Mouse (Mus musculus) olfactory bulb, adult 2 months (tissue): Measurements from ENCODE around the gene Mmachc. TPM values are rescaled to one million over a fixed set of nuclear protein-coding genes. Genes with fewer than 3 reads are reported as not detected.
"Not testable (repeated sequence)": the region's sequence is repeated elsewhere in the genome, so short reads cannot be mapped to it uniquely, and the experiment has no call there.

Experiments
- H3K27ac ChIP-seq: fragments of 200-500 bp; 2 replicates; pipeline ENCODE4 v1.5.1; 2012; ENCODE audit warnings: low read depth, low read length; ENCODE audit not compliant: insufficient read depth
- H3K4me1 ChIP-seq: fragments of 200-500 bp; 2 replicates; pipeline ENCODE4 v1.6.1; 2012; ENCODE audit warnings: low read length; ENCODE audit not compliant: control insufficient read depth, insufficient read depth
- H3K4me3 ChIP-seq: fragments of 200-500 bp; 2 replicates; pipeline ENCODE4 v1.5.1; 2012; ENCODE audit warnings: mild to moderate bottlenecking, low read depth, low read length, moderate library complexity; ENCODE audit not compliant: insufficient read depth
- CTCF ChIP-seq: fragments of 200-500 bp; IDR thresholded peaks from 2 replicates; pipeline ENCODE4 v1.5.1; 2012; ENCODE audit warnings: low read depth, mild to moderate bottlenecking, low read length, moderate library complexity; ENCODE audit not compliant: insufficient read depth
- POLR2A ChIP-seq: fragments of 200-500 bp; IDR thresholded peaks from 2 replicates; pipeline ENCODE4 v1.6.1; 2012; ENCODE audit warnings: mild to moderate bottlenecking, low read depth, low read length, moderate library complexity; ENCODE audit not compliant: insufficient read depth
- WGBS: fragments of 180-500 bp; shearing (Covaris S2); methylation state at CpG from one replicate; pipeline ENCODE4 v1.1.7; 2018; 5-methylcytosine and 5-hydroxymethylcytosine counted together
- polyA plus RNA-seq: library from polyadenylated mRNA; stranded (reverse); fragments of >200 nt; gene quantifications from 2 replicates; pipeline ENCODE4 v1.2.4, GENCODE M21; 2012; ENCODE audit warnings: low replicate concordance; ENCODE audit not compliant: missing spikeins, insufficient read depth, insufficient read length

Mmachc gene
- polyA plus RNA-seq, 1 experiment: not detected

GRCm38 (mm10) chr4:116679141-116679540, 29.1 kb downstream of the Mmachc start:
- H3K4me3 ChIP-seq: no peak overlapping the region
- no peak overlapping the region for H3K27ac ChIP-seq
- no peak for TF ChIP-seq CTCF
- no peaks in the 10 kb centered on the region for H3K4me1 ChIP-seq
- WGBS: 56% methylated on average over 5 of the region's 5 CpGs

- no peak overlapping the region for H3K27ac ChIP-seq
- H3K4me1 ChIP-seq: no peaks in the 10 kb centered on the region
- 87% methylated on average over 1 of the region's 1 CpGs for WGBS
- no peak overlapping the region for H3K4me3 ChIP-seq
- TF ChIP-seq POLR2A: no peak
- no peak for TF ChIP-seq CTCF
Measured at GRCm38 (mm10) chr4:116677808-116678207, 30.4 kb downstream of the Mmachc start.

GRCm38 (mm10) chr4:116676027-116676426, 32.2 kb downstream of the Mmachc start:
- H3K4me3 ChIP-seq: no peak overlapping the region
- 88% methylated on average over 3 of the region's 3 CpGs for WGBS
- H3K4me1 ChIP-seq: no peaks in the 10 kb centered on the region
- H3K27ac ChIP-seq: no peak overlapping the region
- TF ChIP-seq CTCF (no peak), POLR2A (no peak)

- WGBS: 94% methylated on average over 6 of the region's 6 CpGs
- H3K4me3 ChIP-seq, H3K27ac ChIP-seq, H3K4me1 ChIP-seq: not testable (repeated sequence)
Measured at GRCm38 (mm10) chr4:116674761-116675160, 33.4 kb downstream of the Mmachc start.

- H3K4me1 ChIP-seq: no peaks in the 10 kb centered on the region
- 77% methylated on average over 2 of the region's 2 CpGs for WGBS
- no peak overlapping the region for H3K27ac ChIP-seq
- H3K4me3 ChIP-seq: no peak overlapping the region
- no peak for TF ChIP-seq CTCF
- TF ChIP-seq POLR2A: no peak
Measured at GRCm38 (mm10) chr4:116672785-116673184, 35.4 kb downstream of the Mmachc start.

GRCm38 (mm10) chr4:116669291-116669690, 38.9 kb downstream of the Mmachc start:
- Histone ChIP-seq H3K4me1 (no peaks in the 10 kb centered on the region), H3K4me3 (no peak overlapping the region), H3K27ac (no peak overlapping the region)
- TF ChIP-seq CTCF (no peak), POLR2A (no peak)
- WGBS: 71% methylated on average over 2 of the region's 2 CpGs

- WGBS: 52% methylated on average over 3 of the region's 3 CpGs
- no peak overlapping the region for H3K27ac ChIP-seq
- no peaks in the 10 kb centered on the region for H3K4me1 ChIP-seq
- H3K4me3 ChIP-seq: no peak overlapping the region
- TF ChIP-seq POLR2A (no peak), CTCF (no peak)
Measured at GRCm38 (mm10) chr4:116668145-116668544, 40.1 kb downstream of the Mmachc start.

GRCm38 (mm10) chr4:116666625-116667024, 41.6 kb downstream of the Mmachc start:
- 67% methylated on average over 4 of the region's 4 CpGs for WGBS
- no peaks in the 10 kb centered on the region for H3K4me1 ChIP-seq
- no peak for TF ChIP-seq POLR2A
- no peak for TF ChIP-seq CTCF

GRCm38 (mm10) chr4:116661998-116662397, 46.2 kb downstream of the Mmachc start:
- H3K27ac ChIP-seq: no peak overlapping the region
- no peak overlapping the region for H3K4me3 ChIP-seq
- WGBS: 90% methylated on average over 1 of the region's 1 CpGs
- TF ChIP-seq POLR2A: no peak
- TF ChIP-seq CTCF: no peak
- H3K4me1 ChIP-seq: no peaks in the 10 kb centered on the region

More at GRCm38 (mm10) chr4:116666625-116667024, 41.6 kb downstream of the Mmachc start:
- no peak overlapping the region for H3K27ac ChIP-seq
- no peak overlapping the region for H3K4me3 ChIP-seq

- WGBS: 67% methylated on average over 6 of the region's 6 CpGs
- no peak overlapping the region for H3K4me3 ChIP-seq
- TF ChIP-seq CTCF: no peak
- TF ChIP-seq POLR2A: no peak
- no peaks in the 10 kb centered on the region for H3K4me1 ChIP-seq
- no peak overlapping the region for H3K27ac ChIP-seq
Measured at GRCm38 (mm10) chr4:116660829-116661228, 47.4 kb downstream of the Mmachc start.

GRCm38 (mm10) chr4:116659916-116660315, 48.3 kb downstream of the Mmachc start:
- H3K4me3 ChIP-seq, H3K4me1 ChIP-seq, H3K27ac ChIP-seq: not testable (repeated sequence)
- 78% methylated on average over 6 of the region's 6 CpGs for WGBS
